Mouse (Mus musculus) ES-E14 (cell line): ENCODE data around the gene Pgp. TPM values are rescaled to one million over a fixed set of nuclear protein-coding genes. Genes with fewer than 3 reads are reported as not detected.
A peak's percentile ranks its signal among the peaks of the same experiment; 100 is the strongest.

ENCODE experiments used
- DNase-seq: peaks from one replicate; pipeline ENCODE4 v3.0.0-alpha.2; 2013; ENCODE audit warnings: low read depth, low spot score
- H3K27ac ChIP-seq: 2 replicates; pipeline ENCODE4 v1.5.1; 2012; ENCODE audit warnings: low read depth, mild to moderate bottlenecking, low read length, moderate library complexity, mixed read lengths; ENCODE audit not compliant: poor library complexity, insufficient read depth, severe bottlenecking
- H3K36me3 ChIP-seq: 2 replicates; pipeline ENCODE4 v1.6.1; 2012; ENCODE audit warnings: mild to moderate bottlenecking, low read length, moderate library complexity, mixed read lengths; ENCODE audit not compliant: control insufficient read depth, poor library complexity, insufficient read depth, severe bottlenecking
- H3K4me1 ChIP-seq, 2 experiments: fragments of 150-350 bp in 1 of 2; sonication (generic) in 1 of 2; 2 replicates each; pipeline ENCODE4 v1.6.1; 2012; ENCODE audit warnings: low read length in 2 of 2, mild to moderate bottlenecking in 1 of 2, mixed read lengths in 1 of 2; ENCODE audit not compliant: control insufficient read depth in 2 of 2, insufficient read depth in 2 of 2, poor library complexity in 1 of 2
- H3K4me3 ChIP-seq, 2 experiments: fragments of 150-350 bp in 1 of 2; sonication (generic) in 1 of 2; 2 replicates each; pipeline ENCODE4 v1.5.1; 2012; ENCODE audit warnings: low read length in 2 of 2, low read depth in 1 of 2, mild to moderate bottlenecking in 1 of 2, mixed read lengths in 1 of 2; ENCODE audit not compliant: insufficient read depth in 1 of 2, poor library complexity in 1 of 2, severe bottlenecking in 1 of 2
- H3K9ac ChIP-seq: 2 replicates; pipeline ENCODE4 v1.6.1; 2012; ENCODE audit warnings: low read depth, mild to moderate bottlenecking, low read length, mixed read lengths; ENCODE audit not compliant: poor library complexity, insufficient read depth, severe bottlenecking
- H3K9me3 ChIP-seq: fragments of 150-350 bp; sonication (generic); 2 replicates; pipeline ENCODE4 v1.6.1; 2012; ENCODE audit warnings: low read depth, mild to moderate bottlenecking, low read length; ENCODE audit not compliant: control insufficient read depth, insufficient read depth
- CHD2 ChIP-seq: IDR thresholded peaks from 2 replicates; pipeline ENCODE4 v1.6.1; 2014; ENCODE audit warnings: mild to moderate bottlenecking, low read depth, low read length, inconsistent platforms
- HCFC1 ChIP-seq: IDR thresholded peaks from 2 replicates; pipeline ENCODE4 v1.6.1; 2012; ENCODE audit warnings: low read length, inconsistent platforms, borderline replicate concordance; ENCODE audit not compliant: insufficient read depth
- MAFK ChIP-seq: IDR thresholded peaks from 2 replicates; pipeline ENCODE4 v1.6.1; 2014; ENCODE audit warnings: mild to moderate bottlenecking, low read depth, low read length, inconsistent platforms; ENCODE audit not compliant: insufficient read depth
- ZC3H11A ChIP-seq: IDR thresholded peaks from 2 replicates; pipeline ENCODE4 v1.6.1; 2012; ENCODE audit warnings: low read depth, mild to moderate bottlenecking, inconsistent platforms, low read length, borderline replicate concordance
- ZNF384 ChIP-seq: IDR thresholded peaks from 2 replicates; pipeline ENCODE4 v1.6.1; 2012; ENCODE audit warnings: low read depth, low read length, inconsistent platforms
- in situ Hi-C, 2 experiments: fragments of 600-800 bp; cut with MboI; formaldehyde crosslinking; loops; one replicate each; pipeline ENCODE4 v1.15.1; 2025; ENCODE audit warnings: low sequenced_read_pairs in 2 of 2, inconsistent platforms in 1 of 2; ENCODE audit not compliant: unreplicated experiment in 2 of 2
- total RNA-seq: library from RNA; depleted of rRNA; stranded (reverse); fragments of 300-350 nt; gene quantifications from 2 replicates; pipeline ENCODE4 v1.2.3, GENCODE M21; 2012; rRNA removed

The Pgp gene
- total RNA-seq, 1 experiment = 16.6 TPM

DNA sequence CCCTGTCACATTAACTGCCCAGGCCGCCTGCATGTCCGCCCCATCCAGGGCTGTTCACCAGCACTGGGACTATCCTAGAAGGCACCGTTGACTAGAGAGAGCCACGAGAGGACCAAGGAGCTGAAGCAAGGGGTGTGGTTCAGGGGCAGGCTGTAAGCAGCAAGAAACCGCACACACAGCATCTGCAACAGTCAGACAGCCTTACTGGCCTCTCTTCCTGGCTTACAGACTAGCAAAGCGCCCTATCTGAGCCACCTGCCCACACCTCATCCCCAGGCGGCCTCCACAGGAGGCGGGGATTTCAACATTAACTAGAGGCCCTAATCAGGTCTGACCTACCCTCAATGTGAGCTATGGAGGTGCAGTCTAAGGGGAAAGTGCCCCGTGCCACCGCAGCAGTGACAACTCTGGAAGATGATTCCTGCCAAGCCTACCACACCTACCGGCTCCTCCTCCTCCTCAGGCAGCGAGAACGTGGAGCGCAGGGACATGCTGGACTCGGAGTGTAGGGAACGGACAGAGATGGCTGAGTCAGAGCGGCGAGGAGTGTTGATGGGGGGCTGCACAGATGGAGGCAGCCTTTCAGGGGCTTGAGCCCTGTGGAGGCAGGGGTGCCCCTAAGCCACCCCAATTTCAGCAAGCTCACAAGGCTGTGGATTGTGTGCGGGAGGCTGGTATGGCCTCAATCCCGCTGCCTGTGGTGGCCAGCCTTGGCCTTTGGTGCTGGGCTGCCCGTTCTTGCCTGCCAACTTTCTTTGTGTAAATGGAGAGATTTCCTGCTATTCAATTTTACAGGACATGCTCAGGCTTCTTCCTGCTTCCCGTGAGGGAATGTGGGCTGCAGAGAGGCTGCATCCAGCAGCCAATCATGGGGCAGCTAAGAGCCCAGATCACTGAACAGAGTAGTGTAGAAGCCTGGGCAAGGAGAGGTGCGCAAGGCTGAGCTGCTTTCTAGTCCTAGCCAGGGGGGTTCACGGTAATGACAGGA is 44.4 kb downstream of the Pgp start:
- DNase-seq = no peak
- no peaks in the 10 kb centered on the region for H3K9me3 ChIP-seq
- no peak overlapping the region for H3K27ac ChIP-seq
- in situ Hi-C loops = no loop called here
- TF ChIP-seq ZC3H11A (no peak), MAFK (no peak)
- H3K4me1 ChIP-seq = peaks cover 0 to 13% of the 10 kb centered on the region in 2 experiments; a peak in 2 of 4 replicates
- H3K4me3 ChIP-seq = no peak overlapping the region
- H3K9ac ChIP-seq = peak overlapping the region; percentile 37; the same call in 1 of the 2 replicates
- peaks cover 69% of the 10 kb centered on the region for H3K36me3 ChIP-seq

DNA sequence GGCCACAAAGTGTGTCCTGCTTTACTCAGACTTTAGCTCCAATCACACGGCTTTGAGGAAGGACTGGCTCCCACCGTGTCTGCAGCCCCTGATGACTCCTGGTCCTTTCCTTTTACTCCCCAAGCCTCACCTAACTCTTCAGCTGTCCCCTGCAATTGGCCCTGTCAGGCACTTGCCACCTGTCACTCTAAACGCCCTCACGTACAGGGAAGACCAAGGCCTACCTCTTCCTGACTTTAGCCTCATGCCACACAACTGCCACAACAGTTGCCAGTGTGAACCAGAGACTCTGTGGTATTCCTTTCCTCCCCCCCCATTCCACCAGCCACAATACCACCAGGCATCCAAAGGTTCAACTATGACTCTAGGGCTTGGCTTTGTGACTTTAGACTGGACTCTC is 50.3 kb downstream of the Pgp start:
- H3K9me3 ChIP-seq = no peaks in the 10 kb centered on the region
- no peak overlapping the region for H3K27ac ChIP-seq
- no peak for TF ChIP-seq MAFK
- TF ChIP-seq HCFC1 = no peak
- no peak for TF ChIP-seq CHD2
- no peak for TF ChIP-seq ZC3H11A
- TF ChIP-seq ZNF384 = no peak
- H3K9ac ChIP-seq = no peak overlapping the region
- no peak for DNase-seq
- no peak overlapping the region for H3K4me3 ChIP-seq
- no peaks in the 10 kb centered on the region; a peak in 1 of 4 replicates for H3K4me1 ChIP-seq
- in situ Hi-C loops = no loop called here
- peaks cover 25% of the 10 kb centered on the region for H3K36me3 ChIP-seq

Other genes starting within 250 kb of the Pgp start
- 31.3 and 35.8 TPM in 2 replicates for gene Tedc2, start 249.5 kb upstream of the Pgp start, total RNA-seq
- gene Ccnf, start 218.9 kb upstream of the Pgp start, total RNA-seq = 143 and 239 TPM in 2 replicates
- gene Abca17, start 119.3 kb upstream of the Pgp start, total RNA-seq = not detected in 2 replicates
- 10.8 and 11.5 TPM in 2 replicates for gene Abca3, start 118.4 kb upstream of the Pgp start, total RNA-seq
- gene Rnps1, start 55.8 kb upstream of the Pgp start, total RNA-seq = 107 and 138 TPM in 2 replicates
- gene Eci1, start 43.8 kb upstream of the Pgp start, total RNA-seq = 38.0 and 42.9 TPM in 2 replicates
- 1.2 and 1.8 TPM in 2 replicates for gene Dnase1l2, start 27.3 kb upstream of the Pgp start, total RNA-seq
- 23.4 and 38.2 TPM in 2 replicates for gene E4f1, start 79 bp upstream of the Pgp start, total RNA-seq
- gene Bricd5, start 3.5 kb downstream of the Pgp start, total RNA-seq = 1.2 and 1.4 TPM in 2 replicates
- 24.2 and 32.8 TPM in 2 replicates for gene Mlst8, start 8.7 kb downstream of the Pgp start, total RNA-seq
- gene Caskin1, start 18.2 kb downstream of the Pgp start, total RNA-seq = 1.8 and 2.0 TPM in 2 replicates
- gene Traf7, start 57.5 kb downstream of the Pgp start, total RNA-seq = 149 and 228 TPM in 2 replicates
- gene Rab26, start 63.8 kb downstream of the Pgp start, total RNA-seq = 2.8 and 7.4 TPM in 2 replicates
- gene Pkd1, start 79.4 kb downstream of the Pgp start, total RNA-seq = 27.8 and 35.9 TPM in 2 replicates
- gene Tsc2, start 162.2 kb downstream of the Pgp start, total RNA-seq = 93.0 and 118 TPM in 2 replicates
- 39.4 and 43.0 TPM in 2 replicates for gene Nthl1, start 162.3 kb downstream of the Pgp start, total RNA-seq
- 11.4 and 22.7 TPM in 2 replicates for gene Slc9a3r2, start 179.9 kb downstream of the Pgp start, total RNA-seq
- 3.0 and 6.0 TPM in 2 replicates for gene Npw, start 188.1 kb downstream of the Pgp start, total RNA-seq
- 39.7 and 55.9 TPM in 2 replicates for gene Zfp598, start 199.3 kb downstream of the Pgp start, total RNA-seq
- gene Syngr3, start 219.6 kb downstream of the Pgp start, total RNA-seq = 4.1 and 13.1 TPM in 2 replicates
- gene Gfer, start 225.8 kb downstream of the Pgp start, total RNA-seq = 61.8 and 63.4 TPM in 2 replicates
- gene Noxo1, start 225.8 kb downstream of the Pgp start, total RNA-seq = 2.9 and 7.5 TPM in 2 replicates
- 108 and 119 TPM in 2 replicates for gene Tbl3, start 237.3 kb downstream of the Pgp start, total RNA-seq
- gene Rnf151, start 247.7 kb downstream of the Pgp start, total RNA-seq = 0.71 and 0.95 TPM in 2 replicates
- gene Rps2, start 247.7 kb downstream of the Pgp start, total RNA-seq = 3,495 and 3,661 TPM in 2 replicates